Mouse (Mus musculus) neural tube, embryonic 14.5 days (tissue): ENCODE measurements at regions not wholly inside any gene's neighbourhood (a gene's known extent, or its start where the extent isn't known, plus 50 kb on each side); places are given as distances from the start of the nearest gene placed in this dataset.

Experiments
- ATAC-seq: fragments of 200-750 bp; cut with Nextera tagmentation; 2 replicates; pipeline ENCODE4 v1.8.0; 2017; ENCODE audit warnings: low read depth, mild to moderate bottlenecking, moderate TSS enrichment, moderate library complexity
- H3K27ac ChIP-seq: fragments of 300-500 bp; sonication (generic); 2 replicates; pipeline ENCODE4 v1.5.1; 2014; ENCODE audit warnings: low read depth, mild to moderate bottlenecking, control low read depth, low read length, moderate library complexity, mixed read lengths
- H3K27me3 ChIP-seq: fragments of 300-500 bp; sonication (generic); 2 replicates; pipeline ENCODE4 v1.6.1; 2014; ENCODE audit warnings: low read length; ENCODE audit not compliant: control insufficient read depth, insufficient read depth
- H3K36me3 ChIP-seq: fragments of 300-500 bp; sonication (generic); 2 replicates; pipeline ENCODE4 v1.6.1; 2014; ENCODE audit warnings: low read length, mixed read lengths; ENCODE audit not compliant: control insufficient read depth, insufficient read depth
- H3K4me1 ChIP-seq: fragments of 300-500 bp; sonication (generic); 2 replicates; pipeline ENCODE4 v1.6.1; 2014; ENCODE audit warnings: low read length; ENCODE audit not compliant: control insufficient read depth, insufficient read depth
- H3K4me2 ChIP-seq: fragments of 300-500 bp; sonication (generic); 2 replicates; pipeline ENCODE4 v1.6.1; 2014; ENCODE audit warnings: mild to moderate bottlenecking, low read depth, low read length, control low read depth
- H3K4me3 ChIP-seq: fragments of 300-500 bp; sonication (generic); 2 replicates; pipeline ENCODE4 v1.5.1; 2014; ENCODE audit warnings: low read depth, low read length, control low read depth, mixed read lengths
- H3K9ac ChIP-seq: fragments of 300-500 bp; sonication (generic); replicated peaks from 2 replicates; pipeline ENCODE4 v1.6.1; 2014; ENCODE audit warnings: low read depth, mild to moderate bottlenecking, control low read depth, low read length, mixed read lengths
- H3K9me3 ChIP-seq: fragments of 300-500 bp; sonication (generic); 2 replicates; pipeline ENCODE4 v1.6.1; 2016; ENCODE audit warnings: low read length; ENCODE audit not compliant: control insufficient read depth
- WGBS: fragments of 180-500 bp; shearing (Covaris S2); extraction: QIAGEN DNeasy Blood & Tissue Kit; methylation state at CpG from one replicate; pipeline ENCODE4 v1.1.7; 2014; 5-methylcytosine and 5-hydroxymethylcytosine counted together

DNA sequence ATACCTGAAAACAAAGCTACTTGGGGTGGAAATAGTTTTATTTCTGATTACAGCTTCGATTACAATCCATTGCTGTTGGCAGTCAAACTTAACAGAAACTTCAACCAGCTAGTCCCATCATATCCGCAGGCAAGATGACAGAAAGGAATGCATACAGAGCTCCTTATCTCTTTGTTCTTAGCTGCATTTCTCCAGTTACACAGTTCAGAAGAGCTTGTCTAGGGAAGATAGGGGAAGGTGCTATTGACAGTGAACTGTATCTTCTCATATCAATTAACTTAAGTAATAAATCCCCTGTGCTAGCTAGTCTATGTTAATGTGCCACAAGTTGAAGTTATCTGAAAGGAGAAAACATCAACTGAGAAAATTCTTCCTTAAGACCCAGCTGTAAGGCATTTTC, 374.8 kb downstream of the Ptprc start:
- Histone ChIP-seq H3K4me2 (no peak overlapping the region), H3K4me3 (no peak overlapping the region), H3K36me3 (no peaks in the 10 kb centered on the region), H3K4me1 (no peaks in the 10 kb centered on the region), H3K9ac (no peak overlapping the region), H3K9me3 (no peaks in the 10 kb centered on the region), H3K27ac (no peak overlapping the region), H3K27me3 (no peaks in the 10 kb centered on the region)
- no peak for ATAC-seq
- 83% methylated on average over 2 of the region's 2 CpGs for WGBS

GRCm38 (mm10) chr1:137788789-137789188, 386.7 kb downstream of the Ptprc start:
- H3K9ac ChIP-seq = no peak overlapping the region
- H3K4me2 ChIP-seq = no peak overlapping the region
- H3K9me3 ChIP-seq = no peaks in the 10 kb centered on the region
- ATAC-seq = no peak
- H3K27me3 ChIP-seq = no peaks in the 10 kb centered on the region
- no peaks in the 10 kb centered on the region for H3K36me3 ChIP-seq
- H3K27ac ChIP-seq = no peak overlapping the region
- no peak overlapping the region for H3K4me3 ChIP-seq
- H3K4me1 ChIP-seq = no peaks in the 10 kb centered on the region
- 91% methylated on average over 3 of the region's 3 CpGs for WGBS

DNA sequence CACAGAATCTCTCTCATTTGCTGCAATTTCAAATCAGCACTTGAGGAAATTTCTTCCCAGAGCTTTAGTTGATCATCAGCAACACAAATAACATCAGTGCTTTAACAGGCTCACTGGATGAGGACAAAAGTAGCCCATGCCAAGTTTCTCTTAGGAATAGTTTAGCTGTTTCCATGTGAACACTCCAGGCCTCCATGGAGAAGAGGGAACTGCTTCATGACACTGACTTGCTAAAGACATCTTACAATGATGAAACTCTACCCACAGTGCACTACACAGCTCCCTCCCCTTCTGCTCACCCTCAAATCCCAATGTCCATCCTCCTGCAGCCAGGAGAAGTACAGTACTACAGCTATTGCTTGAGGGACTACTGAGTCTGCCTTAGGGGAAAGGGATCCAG, 388.9 kb downstream of the Ptprc start:
- peak; percentile 38; the same call in 1 of the 2 replicates for ATAC-seq
- H3K27ac ChIP-seq = no peak overlapping the region

GRCm38 (mm10) chr1:137774586-137774985, 400.9 kb downstream of the Ptprc start:
- Histone ChIP-seq H3K27me3 (no peaks in the 10 kb centered on the region), H3K27ac (no peak overlapping the region), H3K36me3 (no peaks in the 10 kb centered on the region), H3K4me1 (no peaks in the 10 kb centered on the region), H3K4me3 (no peak overlapping the region), H3K4me2 (no peak overlapping the region), H3K9ac (no peak overlapping the region), H3K9me3 (no peaks in the 10 kb centered on the region)
- ATAC-seq = no peak

More for the DNA sequence above, 388.9 kb downstream of the Ptprc start:
- no peaks in the 10 kb centered on the region for H3K27me3 ChIP-seq
- no peak overlapping the region for H3K4me3 ChIP-seq
- no peak overlapping the region for H3K9ac ChIP-seq
- no peak overlapping the region for H3K4me2 ChIP-seq
- no peaks in the 10 kb centered on the region for H3K4me1 ChIP-seq
- H3K9me3 ChIP-seq = no peaks in the 10 kb centered on the region
- no peaks in the 10 kb centered on the region for H3K36me3 ChIP-seq

DNA sequence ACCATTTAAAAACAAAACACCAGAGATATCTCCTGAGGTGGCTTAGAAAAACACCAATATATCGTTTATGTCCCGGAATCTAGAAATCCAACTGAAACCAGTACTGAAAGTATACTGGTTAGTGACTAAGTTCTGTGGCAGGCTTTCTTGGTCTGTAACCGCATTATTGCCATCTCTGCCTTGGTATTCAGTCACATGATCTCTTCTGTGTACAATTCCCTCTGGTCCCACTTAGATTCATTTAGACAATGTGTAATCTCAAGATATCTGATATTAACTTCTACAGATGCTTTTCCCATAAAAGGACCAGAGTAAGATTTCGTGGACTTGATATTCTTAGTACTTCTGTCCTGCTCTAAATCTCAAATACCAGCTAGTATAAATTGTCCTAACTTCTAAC, 414.7 kb downstream of the Ptprc start:
- Histone ChIP-seq H3K4me2 (no peak overlapping the region), H3K9ac (no peak overlapping the region), H3K4me1 (no peaks in the 10 kb centered on the region), H3K27ac (no peak overlapping the region), H3K27me3 (no peaks in the 10 kb centered on the region), H3K36me3 (no peaks in the 10 kb centered on the region), H3K4me3 (no peak overlapping the region), H3K9me3 (no peaks in the 10 kb centered on the region)
- ATAC-seq = no peak
- 92% methylated on average over 4 of the region's 4 CpGs for WGBS

GRCm38 (mm10) chr1:137751446-137751961, 424.0 kb downstream of the Ptprc start:
- Histone ChIP-seq H3K4me1 (no peaks in the 10 kb centered on the region), H3K9ac (no peak overlapping the region), H3K4me2 (no peak overlapping the region), H3K27ac (no peak overlapping the region), H3K9me3 (no peaks in the 10 kb centered on the region), H3K36me3 (no peaks in the 10 kb centered on the region), H3K27me3 (no peaks in the 10 kb centered on the region), H3K4me3 (no peak overlapping the region)
- no peak for ATAC-seq
- WGBS = 75% methylated on average over 7 of the region's 7 CpGs

DNA sequence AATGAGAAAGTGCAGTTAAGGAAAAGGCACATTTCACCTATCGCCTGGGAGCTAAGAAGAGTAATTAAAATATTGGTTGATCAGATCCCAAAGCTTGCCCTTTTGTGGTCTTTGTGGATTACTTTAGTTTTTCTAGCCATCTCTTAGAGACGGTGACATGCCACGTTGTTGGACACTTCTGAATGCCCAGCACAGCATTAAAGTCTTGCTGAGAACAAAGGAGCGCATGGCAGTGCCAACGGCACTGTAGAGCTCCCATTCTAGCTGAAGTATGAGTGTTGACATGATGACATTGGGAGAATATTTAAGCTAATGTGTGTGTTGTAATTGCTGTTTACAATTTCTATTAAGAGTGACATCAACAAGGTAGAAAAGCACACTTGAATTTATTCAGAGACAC, 424.6 kb downstream of the Ptprc start:
- Histone ChIP-seq H3K4me2 (no peak overlapping the region), H3K9me3 (no peaks in the 10 kb centered on the region), H3K27me3 (no peaks in the 10 kb centered on the region), H3K27ac (no peak overlapping the region), H3K4me1 (no peaks in the 10 kb centered on the region), H3K4me3 (no peak overlapping the region), H3K36me3 (no peaks in the 10 kb centered on the region), H3K9ac (no peak overlapping the region)
- no peak for ATAC-seq
- 79% methylated on average over 5 of the region's 5 CpGs for WGBS

DNA sequence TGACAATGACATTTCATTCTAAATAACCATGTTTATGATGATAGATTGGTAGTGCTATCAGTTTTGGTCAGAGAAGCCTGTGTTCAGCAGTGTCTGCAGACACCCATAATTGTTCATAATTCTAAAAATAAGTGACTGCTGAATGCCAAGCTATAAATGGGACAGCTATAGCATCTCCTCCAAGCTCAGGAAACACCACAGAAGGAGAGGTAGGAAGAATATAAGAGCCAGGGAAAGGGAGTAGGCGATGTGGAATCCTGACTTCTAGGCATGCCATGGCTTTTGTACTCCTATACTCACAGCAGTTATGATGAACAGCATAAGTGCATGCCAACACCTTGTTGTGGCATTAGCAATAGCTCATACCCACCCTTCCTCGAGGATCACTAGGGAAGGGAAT, 429.4 kb downstream of the Ptprc start:
- no peaks in the 10 kb centered on the region for H3K9me3 ChIP-seq
- 72% methylated on average over 2 of the region's 2 CpGs for WGBS
- H3K27ac ChIP-seq = no peak overlapping the region

DNA sequence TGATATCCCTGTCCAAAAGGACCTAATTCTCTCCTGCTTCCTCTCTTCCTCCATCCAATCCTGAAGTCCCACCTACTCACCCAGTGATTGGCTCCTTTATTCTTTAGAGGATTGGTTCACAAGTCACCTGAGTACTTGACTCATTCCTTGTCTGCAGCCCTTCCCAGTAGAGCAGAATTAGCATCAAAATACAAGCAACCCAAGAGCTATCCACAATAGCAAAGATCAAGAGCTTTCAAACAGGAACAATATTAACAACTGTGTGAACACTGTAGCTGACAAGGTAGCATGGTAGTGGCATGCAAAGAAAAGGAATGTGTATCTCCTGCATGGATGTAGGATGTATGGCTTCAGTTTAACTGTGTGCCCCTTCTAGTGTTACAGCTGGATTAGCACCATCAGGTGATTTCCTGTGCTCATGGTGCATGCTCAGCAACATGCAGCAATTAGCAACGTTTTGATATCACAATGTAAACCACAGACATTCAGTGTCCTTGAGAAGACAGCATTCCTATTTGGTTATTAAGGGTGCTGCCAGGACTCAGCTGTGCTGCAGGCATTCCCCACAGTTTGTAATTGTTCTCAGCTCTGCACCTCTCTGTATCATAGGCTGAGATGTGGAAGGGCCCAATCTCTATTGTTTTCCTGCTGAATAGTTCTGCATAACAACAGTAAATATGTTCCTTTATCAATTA, 437.2 kb downstream of the Ptprc start:
- Histone ChIP-seq H3K36me3 (no peaks in the 10 kb centered on the region), H3K4me1 (no peaks in the 10 kb centered on the region), H3K9ac (no peak overlapping the region), H3K27me3 (no peaks in the 10 kb centered on the region), H3K9me3 (no peaks in the 10 kb centered on the region), H3K4me3 (no peak overlapping the region), H3K4me2 (no peak overlapping the region), H3K27ac (no peak overlapping the region)
- WGBS = 29% methylated on average over 1 of the region's 1 CpGs
- ATAC-seq = no peak

More for the DNA sequence above, 429.4 kb downstream of the Ptprc start:
- H3K9ac ChIP-seq = no peak overlapping the region
- H3K27me3 ChIP-seq = no peaks in the 10 kb centered on the region
- no peaks in the 10 kb centered on the region for H3K36me3 ChIP-seq
- no peak overlapping the region for H3K4me3 ChIP-seq
- no peak overlapping the region for H3K4me2 ChIP-seq
- no peaks in the 10 kb centered on the region for H3K4me1 ChIP-seq
- ATAC-seq = no peak
